Comparison of ENCODE assay signal across 10 mouse cellular contexts in genomic region chr2:168740496-168740895, GRCm38 (mm10). TPM values are rescaled to one million over a fixed set of nuclear protein-coding genes. Genes with fewer than 3 reads are reported as not detected.
DNase-seq lines count a peak whose midpoint lies in the region; ATAC-seq lines count a peak whose summit lies in the region.
"Had no signal": no experiment of that assay in that cellular context is flagged by ENCODE, and none has a peak within 500 bp of the region (broad histone marks: within the 10 kb centered on the region; RNA-seq: fewer than 3 reads in every experiment).

No protein-coding gene starts in this region.

- 85% methylated on average over 10 of the region's 10 CpGs for WGBS in heart, embryonic 15.5 days
- WGBS in embryonic facial prominence, embryonic 10.5 days, result 87% methylated on average over 10 of the region's 10 CpGs
- 80% methylated on average over 10 of the region's 10 CpGs for WGBS in hindbrain, embryonic 15.5 days
- 88% methylated on average over 10 of the region's 10 CpGs for WGBS in midbrain, embryonic 13.5 days

- H3K27ac ChIP-seq in heart, embryonic 15.5 days, result no peak overlapping the region
- H3K27ac ChIP-seq in embryonic facial prominence, embryonic 10.5 days (replicated peaks), result peak overlapping the region; percentile 90; the same call in 1 of the 2 replicates
- H3K27ac ChIP-seq in hindbrain, embryonic 15.5 days (replicated peaks), result peak overlapping the region; percentile 98
- H3K27ac ChIP-seq in midbrain, embryonic 13.5 days, result peak overlapping the region; percentile 96

- no peaks in the 10 kb centered on the region for H3K36me3 ChIP-seq in heart, embryonic 15.5 days
- no peaks in the 10 kb centered on the region for H3K36me3 ChIP-seq in embryonic facial prominence, embryonic 10.5 days (replicated peaks)
- no peaks in the 10 kb centered on the region for H3K36me3 ChIP-seq in hindbrain, embryonic 15.5 days
- peaks cover 10% of the 10 kb centered on the region; the same call in 1 of the 2 replicates for H3K36me3 ChIP-seq in midbrain, embryonic 13.5 days

- no peaks in the 10 kb centered on the region for H3K9me3 ChIP-seq in heart, embryonic 15.5 days (replicated peaks)
- 0 out of 2 replicates have a peak, but pooled peaks cover 4% of the 10 kb centered on the region for H3K9me3 ChIP-seq in embryonic facial prominence, embryonic 10.5 days
- H3K9me3 ChIP-seq in hindbrain, embryonic 15.5 days, result no peaks in the 10 kb centered on the region
- H3K9me3 ChIP-seq in midbrain, embryonic 13.5 days, result no peaks in the 10 kb centered on the region

- H3K27me3 ChIP-seq in heart, embryonic 15.5 days, result 0 out of 2 replicates have a peak, but pooled peaks cover 5% of the 10 kb centered on the region
- no peaks in the 10 kb centered on the region for H3K27me3 ChIP-seq in embryonic facial prominence, embryonic 10.5 days (replicated peaks; ENCODE audit: low read depth, poor library complexity, severe bottlenecking)
- H3K27me3 ChIP-seq in hindbrain, embryonic 15.5 days, result no peaks in the 10 kb centered on the region
- no peaks in the 10 kb centered on the region for H3K27me3 ChIP-seq in midbrain, embryonic 13.5 days

- peak overlapping the region; percentile 94; the same call in 1 of the 2 replicates for H3K4me2 ChIP-seq in heart, embryonic 15.5 days
- H3K4me2 ChIP-seq in hindbrain, embryonic 15.5 days, result peak overlapping the region; percentile 69
- H3K4me2 ChIP-seq in midbrain, embryonic 13.5 days (replicated peaks), result peak overlapping the region; percentile 56

- peaks cover 14% of the 10 kb centered on the region; the same call in 1 of the 2 replicates for H3K4me1 ChIP-seq in heart, embryonic 15.5 days (replicated peaks)
- H3K4me1 ChIP-seq in embryonic facial prominence, embryonic 10.5 days, result peaks cover 20% of the 10 kb centered on the region
- H3K4me1 ChIP-seq in hindbrain, embryonic 15.5 days (replicated peaks), result 0 out of 2 replicates have a peak, but pooled peaks cover 18% of the 10 kb centered on the region
- peaks cover 10% of the 10 kb centered on the region for H3K4me1 ChIP-seq in midbrain, embryonic 13.5 days (replicated peaks)

- no peak for ATAC-seq in heart, embryonic 15.5 days (replicated peaks; ENCODE audit: insufficient number of reproducible peaks, insufficient read depth, low FRiP score, low read depth)
- ATAC-seq in hindbrain, embryonic 15.5 days (ENCODE audit: low FRiP score, low read depth), result no peak
- ATAC-seq in midbrain, embryonic 13.5 days, result no peak
- no peak for ATAC-seq in erythroblast, adult 5-6 weeks (replicated peaks; ENCODE audit: low FRiP score, poor library complexity, severe bottlenecking)

- H3K4me3 ChIP-seq in heart, embryonic 15.5 days, result peak overlapping the region; percentile 72
- H3K4me3 ChIP-seq in embryonic facial prominence, embryonic 10.5 days, result peak overlapping the region; percentile 89
- H3K4me3 ChIP-seq in hindbrain, embryonic 15.5 days, result peak overlapping the region; percentile 85
- H3K4me3 ChIP-seq in midbrain, embryonic 13.5 days (replicated peaks), result peak overlapping the region; percentile 92

- DNase-seq in heart, adult 18-20 months, result no peak
- no peak for DNase-seq in embryonic facial prominence, embryonic 10.5 days (ENCODE audit: low spot score)
- no peak for DNase-seq in ovary, postnatal 36 days (ENCODE audit: low spot score)
- no peak for DNase-seq in urinary bladder, adult 2 months (ENCODE audit: low spot score)
- DNase-seq: adrenal gland, postnatal 25 days had no signal

- no peak overlapping the region for H3K9ac ChIP-seq in heart, embryonic 15.5 days
- H3K9ac ChIP-seq in hindbrain, embryonic 15.5 days, result peak overlapping the region; percentile 93
- peak overlapping the region; percentile 97; the same call in 1 of the 2 replicates for H3K9ac ChIP-seq in midbrain, embryonic 13.5 days (replicated peaks)

RNA-seq across cellular contexts. Expression of gene Atp9a, which starts 1.7 kb away (rescaled TPM):
- 13.8 and 20.1 TPM in 2 replicates for polyA plus RNA-seq in heart, embryonic 15.5 days (2015; fragmentation: Nextera tagmentation; extraction: Ambion mirVana)
- total RNA-seq in heart, adult 18-20 months (2021), result 10 to 100 TPM; 50.2 to 56.7 TPM
- polyA plus RNA-seq in embryonic facial prominence, embryonic 10.5 days (2016; fragmentation: Nextera tagmentation; extraction: Ambion mirVana), result 9.3 and 9.4 TPM in 2 replicates
- polyA plus RNA-seq in hindbrain, embryonic 15.5 days (2015; fragmentation: Nextera tagmentation; extraction: Ambion mirVana), result 160 and 177 TPM in 2 replicates
- polyA plus RNA-seq in midbrain, embryonic 13.5 days (2015; fragmentation: Nextera tagmentation; extraction: Ambion mirVana), result 61.1 and 63.6 TPM in 2 replicates
- 32.4 and 42.3 TPM in 2 replicates for polyA plus RNA-seq in urinary bladder, adult 2 months (2012; rRNA removed)
- total RNA-seq in erythroblast, adult 5-6 weeks (2015; ENCODE audit: low replicate concordance), result not detected in 2 replicates
- not detected in 2 replicates for total RNA-seq in erythroblast, adult 5-6 weeks (2017; ENCODE audit: low replicate concordance)

RNA-seq across cellular contexts. Expression of gene Sall4, which starts 27.2 kb away (rescaled TPM):
- 0.87 and 1.0 TPM in 2 replicates for polyA plus RNA-seq in heart, embryonic 15.5 days (2015; fragmentation: Nextera tagmentation; extraction: Ambion mirVana)
- total RNA-seq in heart, adult 18-20 months (2021), result 1 to 10 TPM; 1.2 to 1.9 TPM
- 34.6 and 50.1 TPM in 2 replicates for polyA plus RNA-seq in embryonic facial prominence, embryonic 10.5 days (2016; fragmentation: Nextera tagmentation; extraction: Ambion mirVana)
- polyA plus RNA-seq in hindbrain, embryonic 15.5 days (2015; fragmentation: Nextera tagmentation; extraction: Ambion mirVana), result 0.44 and 2.5 TPM in 2 replicates
- 2.2 and 5.5 TPM in 2 replicates for polyA plus RNA-seq in midbrain, embryonic 13.5 days (2015; fragmentation: Nextera tagmentation; extraction: Ambion mirVana)
- 0.15 and 0.16 TPM in 2 replicates for polyA plus RNA-seq in urinary bladder, adult 2 months (2012; rRNA removed)
- total RNA-seq in erythroblast, adult 5-6 weeks (2015; ENCODE audit: low replicate concordance), result not detected in 2 replicates
- total RNA-seq in erythroblast, adult 5-6 weeks (2017; ENCODE audit: low replicate concordance), result not detected in 2 replicates
- total RNA-seq: adrenal gland, postnatal 25 days; megakaryocyte progenitor cell, adult 5-6 weeks had no signal
